Mouse (Mus musculus) lung, postnatal 0 days (tissue): Measurements from ENCODE around the gene Atp10a. TPM values are rescaled to one million over a fixed set of nuclear protein-coding genes. Genes with fewer than 3 reads are reported as not detected.

ENCODE experiments used
- ATAC-seq: fragments of 200-750 bp; cut with Nextera tagmentation; 2 replicates; pipeline ENCODE4 v1.8.0; 2017; ENCODE audit warnings: moderate library complexity
- DNase-seq: peaks from one replicate; pipeline ENCODE4 v3.0.0-alpha.2; 2016; ENCODE audit warnings: low spot score
- H3K27ac ChIP-seq: fragments of 300-500 bp; sonication (generic); 2 replicates; pipeline ENCODE4 v1.5.1; 2014; ENCODE audit warnings: antibody characterized with exemption, mild to moderate bottlenecking, low read length, mixed read lengths
- H3K27me3 ChIP-seq: fragments of 300-500 bp; sonication (generic); replicated peaks from 2 replicates; pipeline ENCODE4 v1.6.1; 2014; ENCODE audit warnings: low read length, mixed read lengths; ENCODE audit not compliant: insufficient read depth
- H3K36me3 ChIP-seq: fragments of 300-500 bp; sonication (generic); 2 replicates; pipeline ENCODE4 v1.6.1; 2014; ENCODE audit warnings: low read length, mixed read lengths; ENCODE audit not compliant: insufficient read depth
- H3K4me1 ChIP-seq: fragments of 300-500 bp; sonication (generic); 2 replicates; pipeline ENCODE4 v1.6.1; 2014; ENCODE audit warnings: antibody characterized with exemption, low read depth, low read length, mixed read lengths; ENCODE audit not compliant: insufficient read depth
- H3K4me2 ChIP-seq: fragments of 300-500 bp; sonication (generic); replicated peaks from 2 replicates; pipeline ENCODE4 v1.6.1; 2014; ENCODE audit warnings: low read depth, mild to moderate bottlenecking, low read length, moderate library complexity, mixed read lengths
- H3K4me3 ChIP-seq: fragments of 300-500 bp; sonication (generic); 2 replicates; pipeline ENCODE4 v1.5.1; 2014; ENCODE audit warnings: low read depth, low read length
- H3K9ac ChIP-seq: fragments of 300-500 bp; sonication (generic); replicated peaks from 2 replicates; pipeline ENCODE4 v1.6.1; 2014; ENCODE audit warnings: low read depth, mild to moderate bottlenecking
- H3K9me3 ChIP-seq: fragments of 300-500 bp; sonication (generic); 2 replicates; pipeline ENCODE4 v1.6.1; 2016; ENCODE audit warnings: low read length, mixed read lengths
- CTCF ChIP-seq: IDR thresholded peaks from 2 replicates; pipeline ENCODE4 v1.5.1; 2016; ENCODE audit warnings: antibody characterized with exemption, mild to moderate bottlenecking
- EP300 ChIP-seq: IDR thresholded peaks from 2 replicates; pipeline ENCODE4 v1.6.1; 2016; ENCODE audit warnings: antibody characterized with exemption, mild to moderate bottlenecking, control low read depth
- WGBS: fragments of 180-500 bp; shearing (Covaris S2); extraction: QIAGEN DNeasy Blood & Tissue Kit; methylation state at CpG from one replicate; pipeline ENCODE4 v1.1.7; 2014; 5-methylcytosine and 5-hydroxymethylcytosine counted together
- polyA plus RNA-seq: library from polyadenylated mRNA; unstranded; fragments of >200 nt; fragmentation: Nextera tagmentation; extraction: Ambion mirVana; gene quantifications from 2 replicates; pipeline ENCODE4 v1.2.1, GENCODE M21; 2015

The Atp10a gene
- polyA plus RNA-seq, 1 experiment from 2014 or later, result 2.0 TPM

DNA sequence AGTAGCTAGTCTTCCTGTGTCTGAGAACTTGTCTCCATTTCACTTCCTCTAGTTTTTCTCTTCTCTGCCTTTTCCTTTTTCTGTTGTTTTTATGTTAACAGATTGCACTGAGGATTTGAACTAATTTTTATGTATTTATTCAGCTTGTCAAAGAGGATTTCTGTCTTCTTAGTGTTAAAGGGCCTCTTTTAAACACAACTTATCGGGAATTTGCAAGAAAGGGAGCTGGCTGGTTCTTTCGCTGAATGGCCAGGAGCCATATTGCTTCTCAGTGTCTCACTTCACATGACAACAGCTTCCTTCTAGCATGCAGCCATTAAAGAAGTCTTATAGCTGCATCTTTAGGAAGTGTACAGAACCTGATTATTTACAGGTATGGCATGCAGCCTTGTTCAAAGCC lies 16.3 kb upstream of the Atp10a start:
- 90% methylated on average over 2 of the region's 2 CpGs for WGBS
- Histone ChIP-seq H3K4me2 (no peak overlapping the region), H3K9me3 (no peaks in the 10 kb centered on the region), H3K9ac (no peak overlapping the region), H3K4me3 (no peak overlapping the region), H3K27me3 (no peaks in the 10 kb centered on the region), H3K36me3 (no peaks in the 10 kb centered on the region), H3K4me1 (no peaks in the 10 kb centered on the region), H3K27ac (no peak overlapping the region)
- no peak for DNase-seq
- ATAC-seq, result no peak
- TF ChIP-seq CTCF (no peak), EP300 (no peak)

DNA sequence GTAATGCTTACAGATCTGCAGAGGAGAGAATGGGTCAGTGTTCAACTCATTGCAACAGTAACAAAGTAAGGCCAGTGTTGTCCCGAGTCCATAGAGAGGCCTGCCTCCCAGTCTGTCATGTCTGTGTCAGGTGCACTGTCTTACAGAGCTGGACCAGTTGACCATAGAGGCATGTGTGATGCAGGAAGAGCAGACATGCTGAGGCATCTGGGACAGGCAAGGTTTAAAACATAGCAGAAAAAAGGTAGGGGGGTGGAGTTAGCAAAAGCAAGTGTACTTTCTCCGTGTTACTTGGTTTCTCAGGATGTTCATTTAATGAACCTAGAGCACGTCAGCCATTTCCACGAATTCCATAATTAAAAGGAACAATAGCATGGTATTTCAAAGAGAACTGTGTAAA lies 15.5 kb upstream of the Atp10a start:
- Histone ChIP-seq H3K27me3 (no peaks in the 10 kb centered on the region), H3K4me2 (no peak overlapping the region), H3K27ac (no peak overlapping the region), H3K4me3 (no peak overlapping the region), H3K9me3 (no peaks in the 10 kb centered on the region), H3K4me1 (no peaks in the 10 kb centered on the region), H3K9ac (no peak overlapping the region), H3K36me3 (no peaks in the 10 kb centered on the region)
- ATAC-seq (no peak), DNase-seq (no peak)
- WGBS, result 82% methylated on average over 4 of the region's 4 CpGs
- TF ChIP-seq EP300 (no peak), CTCF (no peak)

GRCm38 (mm10) chr7:58641916-58642315 lies 14.1 kb upstream of the Atp10a start:
- no peaks in the 10 kb centered on the region for H3K27me3 ChIP-seq
- H3K4me2 ChIP-seq, result no peak overlapping the region
- DNase-seq (no peak), ATAC-seq (no peak)
- no peak overlapping the region for H3K27ac ChIP-seq
- no peak overlapping the region for H3K9ac ChIP-seq
- 88% methylated on average over 3 of the region's 3 CpGs for WGBS
- H3K4me1 ChIP-seq, result no peaks in the 10 kb centered on the region
- no peaks in the 10 kb centered on the region for H3K9me3 ChIP-seq
- no peaks in the 10 kb centered on the region for H3K36me3 ChIP-seq
- H3K4me3 ChIP-seq, result no peak overlapping the region
- TF ChIP-seq EP300 (no peak), CTCF (no peak)

DNA sequence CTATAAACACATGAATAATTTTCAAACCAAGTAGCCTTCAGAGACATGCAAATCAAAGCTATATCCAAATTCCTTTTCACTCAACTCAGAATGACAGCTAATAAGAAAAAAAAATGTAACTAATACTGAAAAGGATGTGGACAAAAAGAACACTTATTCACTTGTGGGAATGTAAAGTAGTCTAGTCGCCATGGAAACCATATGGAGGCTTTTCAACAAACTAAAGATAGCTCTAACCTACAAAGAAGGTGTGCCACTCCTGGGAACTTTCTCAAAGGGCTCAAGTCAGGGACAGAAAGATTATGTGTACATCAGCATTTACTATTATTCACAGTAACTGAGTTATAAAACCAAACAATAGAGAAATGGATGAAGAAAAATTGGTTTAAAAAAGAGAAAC lies 8.6 kb upstream of the Atp10a start:
- no peak overlapping the region for H3K9ac ChIP-seq
- H3K36me3 ChIP-seq, result no peaks in the 10 kb centered on the region
- no peak overlapping the region for H3K4me2 ChIP-seq
- DNase-seq (peak; percentile 37), ATAC-seq (no peak)
- no peaks in the 10 kb centered on the region for H3K4me1 ChIP-seq
- no peaks in the 10 kb centered on the region for H3K27me3 ChIP-seq
- TF ChIP-seq EP300, result no peak
- TF ChIP-seq CTCF, result no peak
- no peak overlapping the region for H3K4me3 ChIP-seq
- no peaks in the 10 kb centered on the region for H3K9me3 ChIP-seq
- WGBS, result 31% methylated on average over 1 of the region's 1 CpGs
- H3K27ac ChIP-seq, result no peak overlapping the region

GRCm38 (mm10) chr7:58657913-58658789 lies 2.2 kb downstream of the Atp10a start:
- H3K4me3 ChIP-seq, result peak overlapping the region; percentile 76
- H3K36me3 ChIP-seq, result no peaks in the 10 kb centered on the region
- peak; percentile 84 for DNase-seq
- WGBS, result under 1% methylated on average over 66 of the region's 81 CpGs
- no peaks in the 10 kb centered on the region for H3K9me3 ChIP-seq
- peak; percentile 95 for ATAC-seq
- no peaks in the 10 kb centered on the region for H3K4me1 ChIP-seq
- peak overlapping the region; percentile 88 for H3K4me2 ChIP-seq
- TF ChIP-seq CTCF (no peak), EP300 (no peak)
- H3K27ac ChIP-seq, result 0 out of 2 replicates have a peak overlapping the region, but pooled peaks have one; percentile 39
- no peaks in the 10 kb centered on the region for H3K27me3 ChIP-seq
- peak overlapping the region; percentile 13 for H3K9ac ChIP-seq

GRCm38 (mm10) chr7:58658790-58659405 lies 2.9 kb downstream of the Atp10a start:
- H3K9me3 ChIP-seq, result no peaks in the 10 kb centered on the region
- TF ChIP-seq EP300, result no peak
- no peak for TF ChIP-seq CTCF
- H3K36me3 ChIP-seq, result no peaks in the 10 kb centered on the region
- WGBS, result 25% methylated on average over 14 of the region's 14 CpGs
- DNase-seq (no peak), ATAC-seq (no peak)
- H3K27me3 ChIP-seq, result no peaks in the 10 kb centered on the region
- H3K27ac ChIP-seq, result no peak overlapping the region
- peak overlapping the region; percentile 88 for H3K4me2 ChIP-seq
- no peaks in the 10 kb centered on the region for H3K4me1 ChIP-seq
- peak overlapping the region; percentile 76 for H3K4me3 ChIP-seq
- no peak overlapping the region for H3K9ac ChIP-seq
